Mouse (Mus musculus) testis, postnatal 14 days (tissue): Measurements from ENCODE around the gene Hsf2bp.

Experiments used
- DNase-seq: peaks from one replicate; pipeline ENCODE4 v3.0.0; 2021; ENCODE audit warnings: low spot score

Hsf2bp gene

GRCm38 (mm10) chr17:31905791-31906211 is 130.3 kb downstream of the Hsf2bp start:
- no peak for DNase-seq

GRCm38 (mm10) chr17:31905201-31905790 is 130.9 kb downstream of the Hsf2bp start:
- no peak for DNase-seq

DNA sequence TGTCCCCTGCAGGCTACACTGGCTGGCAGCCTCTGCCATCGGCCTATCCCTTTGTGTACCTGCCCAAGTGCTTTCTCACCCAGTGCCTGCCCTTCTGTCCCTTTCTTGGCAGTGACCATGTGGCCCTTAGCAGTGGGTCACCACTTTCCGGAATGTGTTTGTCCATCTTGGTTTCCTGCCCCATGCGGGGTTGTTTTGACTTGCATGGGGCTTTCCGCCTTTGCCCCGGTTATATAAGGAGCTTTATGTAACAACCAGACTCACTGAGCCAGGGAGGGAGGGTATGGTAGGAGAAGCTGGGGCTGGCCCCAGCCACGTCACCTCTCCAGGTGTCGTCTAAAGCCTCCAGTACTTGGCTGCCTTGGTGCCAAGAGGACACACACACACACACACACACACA is 132.1 kb downstream of the Hsf2bp start:
- no peak for DNase-seq

- no peak for DNase-seq
These were observed 133.4 kb downstream of the Hsf2bp start for GRCm38 (mm10) chr17:31902630-31903198.

GRCm38 (mm10) chr17:31901461-31902204 is 134.5 kb downstream of the Hsf2bp start:
- DNase-seq: no peak

- DNase-seq: no peak
These were observed 137.2 kb downstream of the Hsf2bp start for GRCm38 (mm10) chr17:31898941-31899340.

DNA sequence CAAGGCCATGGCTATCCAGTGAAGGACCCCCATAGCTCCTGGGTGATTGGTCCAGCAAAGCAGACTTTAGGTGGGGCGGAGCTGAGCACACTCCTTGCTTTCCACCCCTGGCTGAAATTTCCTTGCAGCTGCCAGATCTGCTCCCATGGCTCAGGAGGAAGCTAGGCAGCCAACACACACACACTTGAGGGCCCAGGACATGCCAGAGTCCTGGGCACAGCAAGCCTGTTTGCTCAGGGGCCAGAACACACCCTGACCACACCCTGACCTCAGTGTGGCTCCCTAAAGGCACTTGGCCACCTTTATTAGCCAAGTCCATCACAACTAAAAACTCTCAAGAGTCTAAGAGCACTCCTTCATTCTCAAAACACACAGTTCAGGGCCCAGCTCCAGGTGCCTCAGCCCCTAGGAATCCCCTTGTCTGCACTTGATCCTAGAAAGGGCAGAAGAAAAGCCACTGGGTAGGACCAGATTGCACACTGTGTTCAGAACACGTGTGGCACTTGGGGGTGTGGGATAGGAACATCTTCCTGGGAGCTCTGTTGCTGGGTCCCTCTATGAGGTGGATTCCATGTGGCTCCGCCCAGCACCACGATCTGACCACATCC is 138.9 kb downstream of the Hsf2bp start:
- no peak for DNase-seq

GRCm38 (mm10) chr17:31896751-31897150 is 139.4 kb downstream of the Hsf2bp start:
- no peak for DNase-seq

- no peak for DNase-seq
These were observed 139.8 kb downstream of the Hsf2bp start for GRCm38 (mm10) chr17:31896311-31896710.
